Mouse (Mus musculus) hindbrain, embryonic 12.5 days (tissue): ENCODE measurements around the gene Nod1. TPM values are rescaled to one million over a fixed set of nuclear protein-coding genes. Genes with fewer than 3 reads are reported as not detected.

Experiments used
- ATAC-seq: fragments of 200-750 bp; cut with Nextera tagmentation; 2 replicates; pipeline ENCODE4 v1.8.0; 2017; ENCODE audit warnings: moderate TSS enrichment; ENCODE audit not compliant: low FRiP score
- H3K27ac ChIP-seq: fragments of 300-500 bp; sonication (generic); 2 replicates; pipeline ENCODE4 v1.5.1; 2016; ENCODE audit warnings: mild to moderate bottlenecking
- H3K27me3 ChIP-seq: fragments of 300-500 bp; sonication (generic); 2 replicates; pipeline ENCODE4 v1.6.1; 2016; ENCODE audit warnings: mild to moderate bottlenecking
- H3K36me3 ChIP-seq: fragments of 300-500 bp; sonication (generic); 2 replicates; pipeline ENCODE4 v1.6.1; 2016; ENCODE audit warnings: mild to moderate bottlenecking
- H3K4me1 ChIP-seq: fragments of 300-500 bp; sonication (generic); 2 replicates; pipeline ENCODE4 v1.6.1; 2016
- H3K4me2 ChIP-seq: fragments of 300-500 bp; sonication (generic); replicated peaks from 2 replicates; pipeline ENCODE4 v1.6.1; 2016; ENCODE audit warnings: mild to moderate bottlenecking
- H3K4me3 ChIP-seq: fragments of 300-500 bp; sonication (generic); 2 replicates; pipeline ENCODE4 v1.5.1; 2016; ENCODE audit warnings: mild to moderate bottlenecking
- H3K9ac ChIP-seq: fragments of 300-500 bp; sonication (generic); 2 replicates; pipeline ENCODE4 v1.6.1; 2016; ENCODE audit warnings: mild to moderate bottlenecking, moderate library complexity
- H3K9me3 ChIP-seq: fragments of 300-500 bp; sonication (generic); replicated peaks from 2 replicates; pipeline ENCODE4 v1.6.1; 2016; ENCODE audit warnings: mild to moderate bottlenecking
- WGBS: fragments of 180-500 bp; shearing (Covaris S2); methylation state at CpG from one replicate; pipeline ENCODE4 v1.1.7; 2016; 5-methylcytosine and 5-hydroxymethylcytosine counted together
- polyA plus RNA-seq: library from polyadenylated mRNA; unstranded; fragments of >200 nt; fragmentation: Nextera tagmentation; extraction: Ambion mirVana; gene quantifications from 2 replicates; pipeline ENCODE4 v1.2.1, GENCODE M21; 2016

The Nod1 gene
- polyA plus RNA-seq, 1 experiment from 2014 or later, result 5.1 TPM

GRCm38 (mm10) chr6:54906053-54907040 lies 66.1 kb downstream of the Nod1 start:
- H3K27ac ChIP-seq, result no peak overlapping the region
- H3K4me3 ChIP-seq, result no peak overlapping the region
- no peak for ATAC-seq
- no peak overlapping the region for H3K4me2 ChIP-seq
- H3K9me3 ChIP-seq, result no peaks in the 10 kb centered on the region
- 90% methylated on average over 10 of the region's 10 CpGs for WGBS
- H3K36me3 ChIP-seq, result no peaks in the 10 kb centered on the region
- H3K9ac ChIP-seq, result no peak overlapping the region
- H3K27me3 ChIP-seq, result no peaks in the 10 kb centered on the region
- no peaks in the 10 kb centered on the region for H3K4me1 ChIP-seq

- Histone ChIP-seq H3K27ac (no peak overlapping the region), H3K9ac (no peak overlapping the region), H3K4me2 (no peak overlapping the region), H3K36me3 (no peaks in the 10 kb centered on the region), H3K9me3 (no peaks in the 10 kb centered on the region), H3K4me3 (no peak overlapping the region), H3K27me3 (no peaks in the 10 kb centered on the region), H3K4me1 (no peaks in the 10 kb centered on the region)
- ATAC-seq, result no peak
- 92% methylated on average over 2 of the region's 2 CpGs for WGBS
Measured at GRCm38 (mm10) chr6:54902547-54902946, 69.9 kb downstream of the Nod1 start.

DNA sequence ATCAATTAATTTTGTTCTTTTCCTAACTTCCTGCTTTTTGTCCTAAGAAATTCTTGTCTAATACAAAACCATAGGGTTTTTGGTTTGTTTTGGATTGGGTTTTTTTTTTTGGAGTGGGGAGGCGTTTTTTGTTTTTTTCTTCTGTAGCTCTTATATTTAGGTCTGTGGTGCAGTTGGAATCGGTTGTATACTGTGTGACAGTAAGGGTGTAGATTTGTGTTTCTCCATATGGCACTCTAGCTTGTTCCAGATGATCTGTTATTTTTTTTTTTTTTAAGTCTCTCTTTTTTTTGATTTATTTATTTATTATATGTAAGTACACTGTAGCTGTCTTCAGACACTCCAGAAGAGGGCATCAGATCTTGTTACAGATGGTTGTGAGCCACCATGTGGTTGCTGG lies 72.2 kb downstream of the Nod1 start:
- ATAC-seq, result no peak
- Histone ChIP-seq H3K9me3 (no peaks in the 10 kb centered on the region), H3K4me3 (no peak overlapping the region), H3K9ac (no peak overlapping the region), H3K36me3 (no peaks in the 10 kb centered on the region), H3K4me1 (no peaks in the 10 kb centered on the region), H3K27ac (no peak overlapping the region), H3K27me3 (no peaks in the 10 kb centered on the region), H3K4me2 (no peak overlapping the region)
- 87% methylated on average over 2 of the region's 2 CpGs for WGBS

- WGBS, result 93% methylated on average over 3 of the region's 3 CpGs
- ATAC-seq, result no peak
- no peaks in the 10 kb centered on the region for H3K36me3 ChIP-seq
- no peaks in the 10 kb centered on the region for H3K9me3 ChIP-seq
- H3K9ac ChIP-seq, result no peak overlapping the region
- H3K27me3 ChIP-seq, result no peaks in the 10 kb centered on the region
- no peaks in the 10 kb centered on the region for H3K4me1 ChIP-seq
- H3K4me2 ChIP-seq, result no peak overlapping the region
- no peak overlapping the region for H3K27ac ChIP-seq
- H3K4me3 ChIP-seq, result no peak overlapping the region
Measured at GRCm38 (mm10) chr6:54891384-54891783, 81.0 kb downstream of the Nod1 start.

GRCm38 (mm10) chr6:54890221-54890620 lies 82.2 kb downstream of the Nod1 start:
- H3K9me3 ChIP-seq, result no peaks in the 10 kb centered on the region
- no peak overlapping the region for H3K4me2 ChIP-seq
- no peak overlapping the region for H3K27ac ChIP-seq
- no peaks in the 10 kb centered on the region for H3K36me3 ChIP-seq
- WGBS, result 73% methylated on average over 9 of the region's 9 CpGs
- no peak for ATAC-seq
- H3K4me1 ChIP-seq, result no peaks in the 10 kb centered on the region
- no peak overlapping the region for H3K9ac ChIP-seq
- no peak overlapping the region for H3K4me3 ChIP-seq
- H3K27me3 ChIP-seq, result no peaks in the 10 kb centered on the region

DNA sequence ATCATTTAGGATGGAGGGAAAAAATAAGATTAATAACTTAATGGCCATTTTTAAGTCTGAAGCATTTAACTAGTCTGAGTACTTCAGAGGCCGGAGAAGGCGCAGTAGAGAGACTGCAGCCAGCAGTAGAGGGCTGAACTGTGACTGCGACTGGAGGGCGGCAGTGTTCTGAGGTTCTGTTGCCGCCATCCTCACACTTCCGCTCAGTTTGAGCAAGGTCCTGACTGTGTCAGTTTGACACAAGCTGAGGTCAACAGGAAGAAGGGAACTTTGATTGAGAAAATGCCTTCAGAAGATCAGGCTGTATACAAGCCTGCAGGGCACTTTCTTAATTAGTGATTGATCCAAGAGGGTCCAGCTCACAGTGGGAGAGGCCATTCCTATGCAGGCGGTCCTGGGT lies 86.2 kb downstream of the Nod1 start:
- H3K4me1 ChIP-seq, result no peaks in the 10 kb centered on the region
- no peaks in the 10 kb centered on the region for H3K36me3 ChIP-seq
- H3K4me3 ChIP-seq, result no peak overlapping the region
- H3K27me3 ChIP-seq, result no peaks in the 10 kb centered on the region
- 71% methylated on average over 7 of the region's 7 CpGs for WGBS
- H3K27ac ChIP-seq, result no peak overlapping the region
- H3K9me3 ChIP-seq, result no peaks in the 10 kb centered on the region
- H3K4me2 ChIP-seq, result no peak overlapping the region
- no peak for ATAC-seq
- no peak overlapping the region for H3K9ac ChIP-seq

DNA sequence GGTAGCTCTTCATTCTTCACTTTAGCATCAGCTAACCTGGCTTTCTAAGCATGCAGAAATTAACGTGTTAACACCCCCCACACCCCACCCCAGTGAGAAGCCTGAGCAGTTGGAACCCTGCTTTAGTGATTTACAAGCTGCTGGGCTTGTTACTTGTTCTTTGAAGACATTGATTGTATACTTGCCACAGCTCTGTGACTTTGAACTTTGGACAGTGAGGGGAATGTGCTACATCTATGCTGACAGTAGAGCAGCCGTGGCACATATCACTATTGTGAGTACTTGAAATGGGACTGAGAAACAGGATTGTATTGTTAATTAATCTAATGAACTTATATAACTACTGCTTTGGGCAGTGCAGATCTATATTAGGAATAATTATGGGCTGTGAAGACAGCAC lies 89.0 kb downstream of the Nod1 start:
- 85% methylated on average over 2 of the region's 2 CpGs for WGBS
- no peaks in the 10 kb centered on the region for H3K36me3 ChIP-seq
- H3K4me1 ChIP-seq, result no peaks in the 10 kb centered on the region
- no peaks in the 10 kb centered on the region for H3K27me3 ChIP-seq
- no peak for ATAC-seq
- no peak overlapping the region for H3K4me2 ChIP-seq
- no peak overlapping the region for H3K9ac ChIP-seq
- H3K27ac ChIP-seq, result no peak overlapping the region
- no peaks in the 10 kb centered on the region for H3K9me3 ChIP-seq
- no peak overlapping the region for H3K4me3 ChIP-seq

- Histone ChIP-seq H3K9me3 (no peaks in the 10 kb centered on the region), H3K9ac (no peak overlapping the region), H3K36me3 (no peaks in the 10 kb centered on the region), H3K4me1 (no peaks in the 10 kb centered on the region), H3K27ac (no peak overlapping the region), H3K4me2 (no peak overlapping the region), H3K4me3 (no peak overlapping the region), H3K27me3 (no peaks in the 10 kb centered on the region)
- ATAC-seq, result no peak
- 92% methylated on average over 4 of the region's 4 CpGs for WGBS
Measured at GRCm38 (mm10) chr6:54880086-54880485, 92.3 kb downstream of the Nod1 start.

DNA sequence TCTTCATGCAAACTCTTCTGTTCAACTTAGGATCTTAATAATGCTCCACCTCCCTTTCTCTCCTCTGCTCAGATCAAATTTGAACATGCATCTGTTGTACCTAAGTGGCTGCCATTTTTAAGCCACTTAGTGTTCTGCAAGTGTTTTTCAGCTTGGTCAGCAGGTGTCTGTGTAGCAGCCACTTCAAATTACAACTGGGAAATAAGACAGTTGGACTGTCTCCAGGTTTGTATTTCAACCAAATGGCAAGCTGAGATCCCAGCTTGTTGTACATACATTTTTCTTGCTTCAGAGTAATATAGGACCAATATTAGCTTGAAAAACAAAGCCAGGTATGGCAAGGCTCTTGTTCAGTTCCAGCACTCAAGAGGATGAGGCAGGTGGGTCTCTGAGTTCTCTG lies 93.9 kb downstream of the Nod1 start:
- Histone ChIP-seq H3K36me3 (no peaks in the 10 kb centered on the region), H3K9me3 (no peaks in the 10 kb centered on the region), H3K9ac (no peak overlapping the region), H3K4me3 (no peak overlapping the region), H3K27me3 (no peaks in the 10 kb centered on the region), H3K27ac (no peak overlapping the region), H3K4me2 (no peak overlapping the region), H3K4me1 (no peaks in the 10 kb centered on the region)
- no peak for ATAC-seq

GRCm38 (mm10) chr6:54877651-54878050 lies 94.8 kb downstream of the Nod1 start:
- 94% methylated on average over 3 of the region's 3 CpGs for WGBS

DNA sequence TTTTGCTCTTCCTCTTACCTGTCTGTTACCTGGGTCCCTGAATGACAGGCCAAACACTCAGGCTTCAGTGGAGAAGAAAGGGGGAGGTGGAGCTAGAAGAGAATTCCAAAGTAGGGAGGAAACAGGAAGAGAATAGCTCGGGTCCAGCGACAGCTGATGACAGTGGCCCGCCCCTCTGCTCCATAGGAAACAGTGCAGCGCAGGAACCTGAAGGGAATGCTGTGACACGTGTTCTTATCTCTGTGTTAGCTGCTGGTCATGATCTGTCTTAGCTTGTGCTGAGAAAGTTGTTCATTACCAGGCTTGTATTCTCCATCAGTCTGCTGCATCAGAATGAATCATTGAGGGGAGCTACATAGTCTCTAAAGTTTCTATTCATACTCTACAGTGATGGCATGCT lies 95.6 kb downstream of the Nod1 start:
- Histone ChIP-seq H3K4me2 (no peak overlapping the region), H3K4me1 (no peaks in the 10 kb centered on the region)
- WGBS, result 37% methylated on average over 5 of the region's 5 CpGs

More at GRCm38 (mm10) chr6:54877651-54878050, 94.8 kb downstream of the Nod1 start:
- Histone ChIP-seq H3K4me1 (no peaks in the 10 kb centered on the region), H3K9ac (no peak overlapping the region), H3K27ac (no peak overlapping the region), H3K36me3 (no peaks in the 10 kb centered on the region), H3K4me3 (no peak overlapping the region), H3K4me2 (no peak overlapping the region), H3K9me3 (no peaks in the 10 kb centered on the region), H3K27me3 (no peaks in the 10 kb centered on the region)
- no peak for ATAC-seq

More for the DNA sequence above, 95.6 kb downstream of the Nod1 start:
- Histone ChIP-seq H3K9ac (no peak overlapping the region), H3K27me3 (no peaks in the 10 kb centered on the region), H3K27ac (no peak overlapping the region), H3K36me3 (no peaks in the 10 kb centered on the region), H3K9me3 (no peaks in the 10 kb centered on the region), H3K4me3 (no peak overlapping the region)
- no peak for ATAC-seq
